Mouse (Mus musculus): ENCODE results near the gene E130218I03Rik. TPM values are rescaled to one million over a fixed set of nuclear protein-coding genes. Genes with fewer than 3 reads are reported as not detected.

The E130218I03Rik gene
- polyA plus RNA-seq, 1 experiment from 2014 or later: 0.67 TPM

- no peak overlapping the region for H3K27ac ChIP-seq (ENCODE audit: low read length)
Measured at GRCm38 (mm10) chr4:134251241-134252130, 8.0 kb downstream of the E130218I03Rik start.

GRCm38 (mm10) chr4:134252131-134252910, 8.9 kb downstream of the E130218I03Rik start:
- no peaks in the 10 kb centered on the region for H3K36me3 ChIP-seq (ENCODE audit: insufficient read depth, low read length)
- H3K4me2 ChIP-seq (replicated peaks; ENCODE audit: low read depth, low read length): peak overlapping the region; percentile 92
- H3K4me1 ChIP-seq (ENCODE audit: insufficient read depth, low read length): peaks cover 62% of the 10 kb centered on the region
- H3K9ac ChIP-seq (replicated peaks; ENCODE audit: low read length): peak overlapping the region; percentile 66
- peak overlapping the region; percentile 36 for H3K27ac ChIP-seq (ENCODE audit: low read length)
- peaks cover 61% of the 10 kb centered on the region for H3K27me3 ChIP-seq (ENCODE audit: insufficient read depth, low read length)
- WGBS: 14% methylated on average over 22 of the region's 22 CpGs
- no peaks in the 10 kb centered on the region for H3K9me3 ChIP-seq (ENCODE audit: low read length)
- H3K4me3 ChIP-seq (ENCODE audit: low read length): peak overlapping the region; percentile 52
- ATAC-seq (ENCODE audit: low FRiP score, low TSS enrichment): no peak

More at GRCm38 (mm10) chr4:134251241-134252130, 8.0 kb downstream of the E130218I03Rik start:
- Histone ChIP-seq H3K9ac (replicated peaks; ENCODE audit: low read length) (peak overlapping the region; percentile 66), H3K4me3 (ENCODE audit: low read length) (peak overlapping the region; percentile 52), H3K9me3 (ENCODE audit: low read length) (no peaks in the 10 kb centered on the region), H3K4me1 (ENCODE audit: insufficient read depth, low read length) (peaks cover 55% of the 10 kb centered on the region), H3K36me3 (ENCODE audit: insufficient read depth, low read length) (no peaks in the 10 kb centered on the region), H3K4me2 (replicated peaks; ENCODE audit: low read depth, low read length) (peak overlapping the region; percentile 92), H3K27me3 (ENCODE audit: insufficient read depth, low read length) (peaks cover 65% of the 10 kb centered on the region)
- no peak for ATAC-seq (ENCODE audit: low FRiP score, low TSS enrichment)
- under 1% methylated on average over 90 of the region's 91 CpGs for WGBS

GRCm38 (mm10) chr4:134252911-134253721, 9.7 kb downstream of the E130218I03Rik start:
- Histone ChIP-seq H3K9ac (replicated peaks; ENCODE audit: low read length) (peak overlapping the region; percentile 53), H3K36me3 (ENCODE audit: insufficient read depth, low read length) (no peaks in the 10 kb centered on the region), H3K27me3 (ENCODE audit: insufficient read depth, low read length) (peaks cover 53% of the 10 kb centered on the region), H3K4me3 (ENCODE audit: low read length) (peak overlapping the region; percentile 52), H3K4me1 (ENCODE audit: insufficient read depth, low read length) (peaks cover 64% of the 10 kb centered on the region), H3K27ac (ENCODE audit: low read length) (peak overlapping the region; percentile 67), H3K9me3 (ENCODE audit: low read length) (no peaks in the 10 kb centered on the region), H3K4me2 (replicated peaks; ENCODE audit: low read depth, low read length) (peak overlapping the region; percentile 92)
- WGBS: 13% methylated on average over 15 of the region's 15 CpGs
- ATAC-seq (ENCODE audit: low FRiP score, low TSS enrichment): no peak

- Histone ChIP-seq H3K9ac (replicated peaks; ENCODE audit: low read length) (peak within 1 kb of the TSS; percentile 53), H3K27ac (ENCODE audit: low read length) (peak within 1 kb of the TSS; percentile 67), H3K4me3 (ENCODE audit: low read length) (peak within 1 kb of the TSS; percentile 52), H3K9me3 (ENCODE audit: low read length) (no peaks in the 10 kb centered on the region), H3K36me3 (ENCODE audit: insufficient read depth, low read length) (no peaks in the 10 kb centered on the region), H3K4me2 (replicated peaks; ENCODE audit: low read depth, low read length) (peak within 1 kb of the TSS; percentile 92), H3K4me1 (ENCODE audit: insufficient read depth, low read length) (peaks cover 64% of the 10 kb centered on the region), H3K27me3 (ENCODE audit: insufficient read depth, low read length) (peaks cover 46% of the 10 kb centered on the region)
- WGBS: 2% methylated on average over 13 of the region's 13 CpGs
- no peak for ATAC-seq (ENCODE audit: low FRiP score, low TSS enrichment)
Measured at GRCm38 (mm10) chr4:134253722-134254324, 10.4 kb downstream of the E130218I03Rik start, which contains the start of gene Grrp1. Gene Grrp1 (minus strand): TSS chr4:134254106.

- H3K4me3 ChIP-seq (ENCODE audit: low read length): no peak overlapping the region
- H3K9me3 ChIP-seq (ENCODE audit: low read length): no peaks in the 10 kb centered on the region
- no peak overlapping the region for H3K9ac ChIP-seq (replicated peaks; ENCODE audit: low read length)
- peaks cover 59% of the 10 kb centered on the region for H3K4me1 ChIP-seq (ENCODE audit: insufficient read depth, low read length)
- H3K36me3 ChIP-seq (ENCODE audit: insufficient read depth, low read length): no peaks in the 10 kb centered on the region
- H3K4me2 ChIP-seq (replicated peaks; ENCODE audit: low read depth, low read length): no peak overlapping the region
- H3K27ac ChIP-seq (ENCODE audit: low read length): no peak overlapping the region
- WGBS: 57% methylated on average over 3 of the region's 3 CpGs
- no peak for ATAC-seq (ENCODE audit: low FRiP score, low TSS enrichment)
- H3K27me3 ChIP-seq (ENCODE audit: insufficient read depth, low read length): peaks cover 42% of the 10 kb centered on the region
Measured at GRCm38 (mm10) chr4:134254835-134255234, 11.4 kb downstream of the E130218I03Rik start.

- H3K4me1 ChIP-seq (ENCODE audit: insufficient read depth, low read length): peaks cover 49% of the 10 kb centered on the region
- H3K9me3 ChIP-seq (ENCODE audit: low read length): no peaks in the 10 kb centered on the region
- peak overlapping the region; percentile 75 for H3K27ac ChIP-seq (ENCODE audit: low read length)
- H3K4me2 ChIP-seq (replicated peaks; ENCODE audit: low read depth, low read length): peak overlapping the region; percentile 20; the same call in 1 of the 2 replicates
- no peak overlapping the region for H3K4me3 ChIP-seq (ENCODE audit: low read length)
- H3K36me3 ChIP-seq (ENCODE audit: insufficient read depth, low read length): no peaks in the 10 kb centered on the region
- 37% methylated on average over 4 of the region's 4 CpGs for WGBS
- no peak overlapping the region; the same call in 1 of the 2 replicates for H3K9ac ChIP-seq (replicated peaks; ENCODE audit: low read length)
- H3K27me3 ChIP-seq (ENCODE audit: insufficient read depth, low read length): peaks cover 31% of the 10 kb centered on the region
- ATAC-seq (ENCODE audit: low FRiP score, low TSS enrichment): no peak
Measured at GRCm38 (mm10) chr4:134255854-134256253, 12.4 kb downstream of the E130218I03Rik start.

- Histone ChIP-seq H3K4me2 (replicated peaks; ENCODE audit: low read depth, low read length) (peak overlapping the region; percentile 20; the same call in 1 of the 2 replicates), H3K4me3 (ENCODE audit: low read length) (no peak overlapping the region), H3K27me3 (ENCODE audit: insufficient read depth, low read length) (peaks cover 24% of the 10 kb centered on the region), H3K27ac (ENCODE audit: low read length) (peak overlapping the region; percentile 75), H3K4me1 (ENCODE audit: insufficient read depth, low read length) (peaks cover 42% of the 10 kb centered on the region), H3K9ac (replicated peaks; ENCODE audit: low read length) (no peak overlapping the region; the same call in 1 of the 2 replicates), H3K9me3 (ENCODE audit: low read length) (no peaks in the 10 kb centered on the region), H3K36me3 (ENCODE audit: insufficient read depth, low read length) (no peaks in the 10 kb centered on the region)
- 16% methylated on average over 18 of the region's 19 CpGs for WGBS
- ATAC-seq (ENCODE audit: low FRiP score, low TSS enrichment): peak; percentile 25; the same call in 1 of the 2 replicates
Measured at GRCm38 (mm10) chr4:134256407-134257197, 13.1 kb downstream of the E130218I03Rik start.

- Histone ChIP-seq H3K4me1 (ENCODE audit: insufficient read depth, low read length) (peaks cover 34% of the 10 kb centered on the region), H3K9ac (replicated peaks; ENCODE audit: low read length) (no peak overlapping the region; the same call in 1 of the 2 replicates), H3K4me3 (ENCODE audit: low read length) (no peak overlapping the region), H3K27me3 (ENCODE audit: insufficient read depth, low read length) (peaks cover 16% of the 10 kb centered on the region), H3K27ac (ENCODE audit: low read length) (peak overlapping the region; percentile 41), H3K9me3 (ENCODE audit: low read length) (no peaks in the 10 kb centered on the region), H3K36me3 (ENCODE audit: insufficient read depth, low read length) (no peaks in the 10 kb centered on the region), H3K4me2 (replicated peaks; ENCODE audit: low read depth, low read length) (no peak overlapping the region)
- no peak for ATAC-seq (ENCODE audit: low FRiP score, low TSS enrichment)
- WGBS: 32% methylated on average over 11 of the region's 11 CpGs
Measured at GRCm38 (mm10) chr4:134257198-134258009, 13.9 kb downstream of the E130218I03Rik start.

Measured in kidney, embryonic 16.5 days (tissue).